Mouse (Mus musculus) frontal cortex, adult 2 months (tissue): ENCODE results near the gene Rbm25. TPM values are rescaled to one million over a fixed set of nuclear protein-coding genes. Genes with fewer than 3 reads are reported as not detected.
"Not testable (repeated sequence)": the region's sequence is repeated elsewhere in the genome, so short reads cannot be mapped to it uniquely, and the experiment has no call there.

Source experiments
- DNase-seq, 2 experiments: peaks; one replicate each; pipeline ENCODE4 v3.0.0; 2022; ENCODE audit warnings: low spot score in 1 of 2; ENCODE audit errors: extremely low spot score in 1 of 2
- polyA plus RNA-seq: library from polyadenylated mRNA; depleted of rRNA; stranded (reverse); fragments of >200 nt; gene quantifications from 2 replicates; pipeline ENCODE4 v1.2.3, GENCODE M21; 2012; rRNA removed

Rbm25 gene
- 179 and 181 TPM in 2 replicates for polyA plus RNA-seq

DNA sequence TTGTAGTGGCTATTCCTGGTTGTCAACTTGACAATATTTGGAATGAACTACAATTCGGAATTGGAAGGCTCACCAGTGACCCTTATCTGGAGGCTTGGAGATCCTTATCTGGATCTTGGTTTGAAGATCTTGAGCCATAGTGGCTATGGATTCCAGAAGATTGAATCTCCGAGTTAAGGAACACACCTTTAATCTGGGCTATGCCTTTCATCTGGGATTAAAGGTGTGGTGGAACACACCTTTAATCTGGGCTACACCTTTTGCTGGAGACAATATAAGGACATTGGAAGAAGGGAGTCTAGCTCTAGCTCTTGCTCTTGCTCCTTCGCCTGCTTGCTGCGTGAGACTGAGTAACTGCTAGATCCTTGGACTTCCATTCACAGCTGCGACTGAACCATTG, at the start of gene Rbm25:
Gene Rbm25, plus strand, starts transcription at position 301 of the 400 bp plus-strand sequence.
- not testable (repeated sequence) for DNase-seq

DNA sequence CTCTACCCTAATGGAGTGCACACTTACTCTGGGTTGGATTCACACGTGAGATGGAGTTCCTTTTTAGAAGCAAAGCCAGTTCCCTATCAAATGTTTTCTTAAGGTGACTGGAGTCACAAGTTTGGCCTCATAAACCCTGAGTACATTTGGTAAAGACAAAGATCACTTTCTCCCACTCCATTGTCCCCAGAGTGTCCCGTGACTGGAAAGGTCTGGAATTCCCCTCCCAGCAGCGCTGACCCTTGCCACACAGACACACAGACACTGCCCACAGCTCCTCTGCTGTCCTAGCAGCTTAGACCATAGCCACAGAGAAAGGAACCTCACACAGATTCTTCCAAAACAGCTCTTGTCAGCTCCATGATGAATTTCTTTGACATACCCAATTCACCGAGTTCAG, 48.9 kb upstream of the Rbm25 start:
- DNase-seq: no peak

DNA sequence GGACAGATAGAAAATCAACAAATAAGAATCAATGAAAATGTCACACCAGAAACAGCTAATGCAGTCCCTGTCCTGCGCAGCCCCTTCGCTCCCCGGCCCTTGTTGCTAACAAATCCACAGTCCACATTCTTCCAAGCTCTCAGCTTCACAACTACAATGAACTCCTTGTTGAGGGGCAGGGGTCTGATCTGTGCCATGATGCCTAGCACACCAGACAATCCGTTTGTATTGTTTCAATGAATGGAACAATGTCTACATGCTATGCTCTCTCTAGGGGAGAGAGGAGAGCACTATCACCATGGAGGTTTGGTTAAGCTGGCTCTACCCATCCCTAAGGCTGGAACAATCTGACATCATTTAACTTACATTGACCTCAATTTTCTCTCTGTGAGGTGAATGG, 48.3 kb upstream of the Rbm25 start:
- DNase-seq: no peak

DNA sequence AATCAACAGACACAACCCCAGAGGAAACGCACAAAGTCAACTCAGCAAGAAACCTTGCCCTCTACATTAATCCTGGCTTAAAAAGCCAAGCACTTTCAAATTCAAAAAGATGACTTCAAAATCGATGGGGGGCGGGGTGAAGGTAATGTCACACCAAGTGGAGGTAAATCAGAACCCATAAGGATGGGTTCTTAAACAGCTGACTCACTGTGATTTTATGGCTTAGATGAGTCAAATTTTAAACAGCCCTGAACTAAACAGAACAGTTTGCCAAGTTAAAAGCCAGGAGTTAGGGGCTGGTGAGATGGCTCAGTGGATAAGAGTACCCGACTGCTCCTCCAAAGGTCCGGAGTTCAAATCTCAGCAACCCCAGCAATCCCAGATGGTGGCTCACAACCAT, 44.4 kb upstream of the Rbm25 start:
- DNase-seq: no peak

DNA sequence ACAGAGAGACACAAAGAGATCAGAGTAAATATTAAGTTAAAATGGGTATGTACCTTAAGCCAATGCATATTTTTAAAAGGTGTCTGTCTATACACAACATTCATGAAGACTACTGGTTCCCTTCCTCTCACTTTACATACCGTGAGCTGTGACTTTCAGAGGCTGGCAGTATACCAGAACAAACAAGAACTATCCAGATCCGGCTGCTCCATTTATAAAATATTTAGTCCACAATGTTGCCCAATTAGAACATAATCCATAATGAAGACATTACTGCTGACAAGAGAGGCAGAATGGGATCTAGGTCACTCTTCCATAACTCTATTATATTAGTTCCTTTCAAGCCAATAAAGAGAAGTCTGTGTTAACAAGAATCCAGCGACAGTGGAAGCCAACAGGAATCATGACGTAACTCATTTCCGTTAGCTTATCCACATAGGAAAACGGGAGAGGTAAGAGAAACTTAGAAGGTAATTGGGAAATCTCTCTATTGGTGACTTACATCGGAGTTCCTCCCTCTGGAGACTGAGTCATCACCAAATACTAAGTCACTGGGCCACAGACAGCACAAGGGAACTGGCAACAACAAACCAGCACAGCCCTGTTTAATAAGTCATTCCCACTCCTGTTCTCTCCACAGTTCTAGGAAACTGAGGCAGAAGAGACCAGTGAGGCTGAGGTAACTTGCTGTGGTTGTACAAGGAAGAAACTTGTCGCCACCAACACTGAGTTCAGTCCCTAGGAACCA, 39.1 kb upstream of the Rbm25 start:
- DNase-seq: no peak

DNA sequence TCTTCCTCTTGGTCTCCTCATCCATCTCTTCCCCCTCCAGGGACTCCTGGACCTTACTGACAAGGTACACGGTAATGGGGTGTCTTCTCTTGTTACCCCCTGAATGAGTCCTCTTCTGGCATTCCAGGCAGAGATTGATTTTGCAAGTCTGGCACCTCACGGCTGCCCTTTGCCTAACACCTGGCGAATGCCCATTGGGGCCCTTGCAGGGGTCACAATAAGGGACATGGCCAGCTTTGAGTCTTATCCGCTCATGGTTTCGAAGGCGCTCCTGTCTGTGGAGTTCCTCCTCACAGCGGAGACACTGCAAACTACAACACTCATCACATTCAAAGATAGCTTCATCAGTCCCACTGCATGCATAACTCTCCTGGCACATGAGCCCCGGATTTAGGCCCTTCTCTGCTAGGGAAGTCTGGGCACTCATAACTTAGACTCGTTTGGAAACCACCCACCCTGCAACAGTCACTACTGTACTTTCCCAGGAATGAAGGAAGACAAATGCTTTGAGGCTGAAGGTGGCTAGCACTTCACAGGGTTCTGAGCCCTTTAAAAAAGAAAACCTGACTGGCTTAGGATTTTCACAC, 36.5 kb upstream of the Rbm25 start:
- DNase-seq: peak in 1 of 2 experiments; percentile 40

DNA sequence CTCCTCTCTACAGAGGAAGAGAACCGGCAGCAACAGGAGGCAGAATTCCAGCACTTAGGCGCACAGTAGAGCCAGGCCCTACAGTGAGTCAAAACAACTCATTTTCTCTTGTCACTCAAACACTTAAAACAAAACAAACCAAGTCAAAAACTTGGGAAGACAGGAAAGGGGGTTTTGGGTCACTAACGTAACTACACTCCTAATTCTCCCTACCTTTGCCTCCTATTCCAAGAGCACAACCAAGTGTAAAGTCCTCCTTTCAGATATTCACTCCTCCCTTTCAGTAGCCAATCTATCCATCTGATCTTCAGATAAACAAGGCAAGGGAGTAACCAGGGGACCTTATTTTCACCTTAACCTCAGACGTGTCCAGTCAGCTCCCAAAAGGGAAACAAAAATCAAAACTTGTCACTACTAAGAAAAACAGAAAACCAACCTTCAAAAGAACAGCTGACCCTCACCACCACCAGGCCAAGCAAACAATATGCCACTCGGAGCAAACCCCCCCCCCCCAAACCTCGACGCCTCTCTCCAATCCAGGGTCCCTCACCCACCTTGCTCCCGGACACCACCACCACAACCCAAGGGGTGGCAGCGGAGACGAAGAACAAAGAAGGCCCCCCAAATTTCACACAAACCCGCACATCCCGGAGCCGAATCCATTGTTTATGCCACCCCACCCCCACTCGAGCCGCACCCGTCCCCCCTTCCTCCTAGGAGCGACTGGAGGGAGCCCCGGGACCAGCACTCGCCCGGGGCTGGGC, 34.7 kb upstream of the Rbm25 start:
- peak in 1 of 2 experiments; percentile 15 for DNase-seq

DNA sequence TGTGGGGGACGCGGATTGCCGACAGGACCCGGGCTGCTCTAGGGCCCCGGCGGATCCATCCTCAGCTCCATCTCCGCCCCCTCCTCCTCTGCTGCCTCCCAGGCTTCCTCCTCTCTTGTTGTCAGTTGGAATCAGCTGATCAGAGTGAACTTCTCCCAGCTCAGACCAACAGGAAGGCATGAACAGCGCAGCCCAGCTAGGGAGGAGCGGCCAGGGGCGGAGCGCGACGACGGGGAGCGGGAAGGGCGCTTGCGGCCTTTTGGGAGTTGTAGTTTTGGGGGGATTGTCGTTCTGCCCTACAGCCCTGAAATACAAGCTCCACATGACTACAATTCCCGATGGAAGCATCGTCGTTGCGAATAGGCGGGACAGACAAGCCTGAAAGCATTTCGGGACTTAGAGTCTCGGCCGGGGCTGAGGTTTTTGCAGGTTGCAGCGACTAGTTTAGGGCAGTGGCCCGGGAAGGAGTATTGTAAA, 34.0 kb upstream of the Rbm25 start, which contains the start of gene Zfyve1:
Gene Zfyve1, minus strand, starts transcription at position 198 of the 477 bp plus-strand sequence.
- peak; percentile 96 to 97 for DNase-seq

DNA sequence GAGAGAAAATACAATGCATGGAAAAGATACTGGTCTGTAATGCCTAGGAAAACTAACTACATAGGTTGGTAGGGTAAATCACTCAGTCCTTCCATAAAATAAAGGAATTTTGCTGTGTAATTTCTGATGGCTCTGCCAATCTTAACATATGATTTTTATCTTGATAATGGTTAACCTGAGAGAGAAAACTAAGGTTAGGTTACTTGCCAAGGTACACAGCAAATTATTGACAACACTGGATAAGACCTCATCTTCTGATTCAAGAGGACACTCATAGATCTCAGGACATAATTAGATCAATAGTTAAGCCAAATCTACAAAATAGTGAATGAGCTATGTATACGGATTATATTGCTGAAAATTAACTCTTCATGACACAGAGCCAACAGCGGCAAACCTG, 33.2 kb upstream of the Rbm25 start:
- DNase-seq: no peak

DNA sequence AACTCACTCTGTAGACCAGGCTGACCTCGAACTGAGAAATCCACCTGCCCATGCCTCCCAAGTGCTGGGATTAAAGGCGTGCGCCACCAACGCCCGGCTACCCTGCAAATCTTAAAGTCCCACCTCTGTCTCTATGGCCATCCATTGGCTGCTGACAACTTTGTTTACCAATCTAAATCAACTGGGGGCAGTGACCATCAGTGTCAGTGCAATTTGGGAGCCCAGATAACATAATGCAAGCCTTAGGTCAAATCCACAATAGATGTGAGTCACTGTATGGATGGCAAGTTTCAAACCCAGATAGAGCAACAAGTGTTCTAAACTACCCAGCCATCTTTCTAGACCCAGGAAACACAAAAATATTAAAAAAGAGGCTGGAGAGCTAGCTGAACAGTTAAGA, 28.8 kb upstream of the Rbm25 start:
- DNase-seq: no peak

DNA sequence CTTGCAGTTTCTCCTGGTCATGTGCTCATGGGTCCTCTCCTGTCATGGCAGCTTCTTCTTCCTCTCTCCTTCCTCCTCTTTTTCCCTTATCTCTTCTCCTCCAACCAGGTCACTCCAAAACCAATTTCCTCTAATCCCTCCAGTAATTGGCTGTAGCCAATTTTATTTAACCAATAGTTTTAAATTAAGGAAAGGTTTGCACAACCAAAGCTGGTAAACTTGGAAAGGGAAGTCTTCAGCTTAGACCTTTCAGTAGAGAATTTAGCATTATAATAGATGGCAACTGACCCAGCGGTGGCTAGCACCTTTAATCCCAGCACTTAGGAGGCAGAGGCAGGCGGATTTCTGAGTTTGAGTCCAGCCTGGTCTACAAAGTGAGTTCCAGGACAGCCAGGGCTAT, 24.6 kb upstream of the Rbm25 start:
- not testable (repeated sequence) for DNase-seq

DNA sequence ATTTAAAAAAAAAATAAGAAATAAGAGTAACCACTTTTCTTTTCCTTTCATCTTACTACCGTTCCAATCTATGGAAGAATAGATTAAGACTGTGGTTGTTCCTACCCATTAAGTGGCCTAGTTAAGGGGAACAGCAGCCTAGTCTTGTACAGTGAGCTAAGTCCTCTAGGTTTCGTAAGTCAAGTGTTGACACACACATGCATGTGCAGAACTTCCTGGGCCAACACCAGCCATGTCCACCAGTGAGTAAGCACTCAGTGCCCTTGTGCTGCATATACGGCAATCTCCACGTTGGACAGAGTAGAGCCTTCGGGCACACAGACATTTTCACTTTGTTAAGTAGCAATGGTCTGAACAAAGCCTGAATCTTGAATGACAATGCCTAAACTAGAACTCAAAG, 13.8 kb upstream of the Rbm25 start:
- no peak for DNase-seq

DNA sequence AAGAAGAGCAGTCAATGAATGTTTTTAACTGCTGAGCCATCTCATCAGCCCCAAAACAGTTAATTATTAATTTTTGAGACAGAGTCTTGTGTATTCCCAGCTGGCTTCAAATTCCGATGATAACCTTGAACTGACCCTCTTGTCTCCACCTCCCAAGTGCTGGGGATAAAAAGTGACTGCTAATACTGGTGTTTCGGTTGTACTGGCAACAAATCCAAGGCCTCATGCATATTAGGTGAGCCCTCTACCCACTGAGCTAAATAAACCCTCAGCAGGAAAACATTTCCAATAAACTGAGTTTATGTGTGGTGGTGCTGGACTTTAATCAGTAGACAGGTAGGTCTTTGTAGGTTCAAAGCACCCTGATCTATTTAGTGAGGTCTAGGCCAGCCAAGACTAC, 12.1 kb upstream of the Rbm25 start:
- DNase-seq: no peak

DNA sequence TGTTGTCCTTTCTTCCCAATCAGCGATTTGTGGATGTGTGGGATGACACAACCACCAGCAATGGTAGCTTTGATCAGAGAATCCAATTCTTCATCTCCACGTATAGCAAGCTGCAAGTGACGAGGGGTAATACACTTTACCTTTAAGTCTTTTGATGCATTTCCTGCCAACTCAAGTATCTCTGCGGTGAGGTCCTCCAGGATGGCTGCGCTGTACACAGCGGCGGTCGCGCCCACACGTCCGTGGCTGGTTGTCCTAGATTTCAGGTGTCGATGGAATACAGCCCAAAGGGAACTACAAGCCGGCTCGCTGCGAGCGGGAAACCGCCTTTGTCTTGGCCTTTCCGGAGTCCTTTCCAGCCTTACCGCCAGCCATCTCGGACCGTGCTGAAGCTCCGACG, 10.3 kb upstream of the Rbm25 start:
- DNase-seq: not testable (repeated sequence)

DNA sequence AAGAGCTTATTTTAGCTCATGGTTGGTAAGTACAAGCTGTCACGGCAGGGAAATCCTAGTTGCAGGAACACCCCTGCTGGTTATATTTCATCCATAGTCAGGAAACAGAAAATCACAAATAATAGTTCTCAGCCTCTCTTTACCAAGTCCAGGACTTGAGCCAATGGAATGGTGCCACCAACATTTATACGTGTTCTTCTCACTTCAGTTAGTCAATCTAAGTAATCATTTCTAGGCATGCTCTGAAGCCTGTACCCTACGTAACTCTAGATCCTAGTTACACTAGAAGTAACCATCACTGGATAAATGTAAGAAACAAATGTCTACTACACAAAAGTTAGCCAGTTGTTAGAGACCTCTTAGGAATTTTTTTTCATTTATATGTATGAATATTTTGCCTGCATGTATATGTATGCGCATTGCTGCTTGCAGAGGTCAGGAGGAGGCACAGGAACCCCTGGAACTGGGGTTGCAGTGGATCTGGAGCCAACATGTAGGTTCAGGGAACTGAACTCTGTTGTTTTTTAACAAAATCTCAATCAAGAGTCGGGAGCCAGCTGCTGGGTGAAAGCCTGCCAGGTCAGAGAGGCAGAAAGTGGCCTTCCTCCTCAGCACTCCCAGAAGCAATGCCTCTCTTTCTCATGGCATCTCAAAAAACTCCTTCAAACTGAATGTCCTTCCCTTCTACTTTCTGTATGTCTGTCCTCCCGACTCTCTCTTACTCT, 8.8 kb upstream of the Rbm25 start:
- no peak for DNase-seq

DNA sequence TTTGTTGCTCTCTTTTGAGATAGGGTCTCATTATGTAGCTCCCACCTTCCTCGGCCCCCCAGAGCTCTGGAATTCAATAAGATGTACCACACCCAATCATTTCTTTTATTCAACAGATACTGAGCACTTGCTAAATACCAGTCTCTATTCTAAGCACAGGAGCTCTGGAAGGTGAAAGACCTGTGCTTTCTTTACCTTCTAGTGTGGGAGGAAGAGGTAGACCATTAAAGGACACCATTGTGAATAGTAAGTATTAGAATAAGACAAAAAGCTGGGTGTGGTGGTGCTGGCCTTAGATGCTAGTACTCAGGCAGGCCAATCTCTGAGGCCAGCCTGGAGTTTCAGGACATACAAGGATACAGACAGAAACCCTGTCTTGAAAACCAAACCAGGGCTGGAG, 6.7 kb upstream of the Rbm25 start:
- no peak for DNase-seq

DNA sequence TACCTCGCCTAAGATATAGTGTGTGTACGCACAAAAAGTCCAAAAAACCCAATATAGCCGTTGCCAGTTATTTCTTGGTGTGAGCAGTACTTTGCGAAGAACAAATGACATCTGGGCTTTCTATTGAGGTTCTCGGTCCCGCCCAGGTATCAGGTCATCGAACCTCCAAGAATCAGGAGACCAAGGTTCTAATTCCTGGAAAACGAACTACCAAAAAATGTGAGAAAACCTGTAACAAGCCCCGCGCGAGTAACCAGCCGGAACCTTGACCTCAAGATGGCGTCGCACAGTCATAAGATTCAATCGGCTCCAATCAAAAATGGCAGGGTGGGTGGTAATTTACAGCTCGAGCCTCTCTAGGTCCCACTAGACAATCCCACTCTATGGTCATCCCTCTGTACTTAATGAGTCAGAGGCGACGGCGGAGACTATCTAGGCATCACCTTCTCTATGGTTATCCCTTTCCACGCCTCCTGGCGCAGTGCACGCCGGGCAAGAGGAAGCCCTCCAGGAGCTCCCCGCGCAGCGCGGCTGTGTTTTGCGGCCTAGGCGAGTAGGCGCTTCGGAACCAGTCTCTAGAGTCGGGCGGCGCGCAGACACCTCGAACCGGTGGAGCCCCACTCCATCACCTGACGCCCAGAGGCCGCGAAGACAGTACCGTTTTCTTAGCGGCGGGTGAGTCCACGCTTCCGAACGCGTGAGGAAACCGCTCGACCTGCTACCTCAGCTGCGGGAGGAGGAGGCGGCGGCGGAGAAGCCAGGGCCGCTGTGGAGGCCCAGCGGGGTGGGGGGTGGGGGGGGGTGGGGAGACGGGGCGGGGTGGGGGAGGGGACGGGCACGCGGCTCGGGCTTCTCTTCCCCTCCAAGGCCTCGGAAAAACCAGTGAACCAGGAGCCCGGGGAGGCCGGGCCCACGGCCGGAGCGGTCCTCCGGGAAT, 975 bp downstream of the Rbm25 start:
- DNase-seq: peak; percentile 97 to 99

DNA sequence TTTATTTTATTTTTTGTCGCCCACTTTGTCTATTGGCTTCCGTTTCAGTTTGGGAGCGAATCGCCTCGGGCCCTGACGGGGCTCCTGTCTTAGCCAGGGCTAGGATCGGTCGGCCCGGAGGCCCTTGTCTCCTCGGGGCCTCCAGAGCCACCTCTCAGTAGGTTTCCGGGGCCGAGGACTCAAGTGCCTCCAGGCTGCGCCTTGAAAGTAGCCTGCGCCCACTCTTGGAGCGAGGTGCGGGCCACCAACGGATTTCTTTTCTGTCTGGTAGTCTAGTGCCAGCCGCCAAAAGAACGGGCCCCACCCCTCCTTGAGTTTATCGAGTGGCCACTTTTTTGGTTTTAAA, 1.6 kb downstream of the Rbm25 start:
- peak; percentile 18 to 61 for DNase-seq

DNA sequence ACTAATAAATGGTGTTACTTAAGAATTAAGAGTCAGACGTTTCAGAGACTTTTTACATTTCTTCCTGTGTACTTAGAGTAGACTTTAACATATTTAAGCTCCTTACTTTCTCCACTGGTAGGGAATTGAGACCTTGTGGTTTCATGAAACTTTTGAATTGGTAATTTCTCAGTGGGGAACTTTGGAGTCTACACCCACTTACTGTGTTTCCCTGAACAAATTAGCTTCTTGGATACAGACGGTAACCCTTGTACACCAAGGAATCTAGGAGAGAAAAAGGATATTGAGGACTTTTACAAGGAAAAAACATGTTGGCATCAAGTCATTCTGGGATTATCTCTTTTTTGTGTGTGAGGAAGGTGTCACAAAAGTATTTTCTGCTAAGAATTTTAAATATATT, 2.8 kb downstream of the Rbm25 start:
- DNase-seq: no peak

DNA sequence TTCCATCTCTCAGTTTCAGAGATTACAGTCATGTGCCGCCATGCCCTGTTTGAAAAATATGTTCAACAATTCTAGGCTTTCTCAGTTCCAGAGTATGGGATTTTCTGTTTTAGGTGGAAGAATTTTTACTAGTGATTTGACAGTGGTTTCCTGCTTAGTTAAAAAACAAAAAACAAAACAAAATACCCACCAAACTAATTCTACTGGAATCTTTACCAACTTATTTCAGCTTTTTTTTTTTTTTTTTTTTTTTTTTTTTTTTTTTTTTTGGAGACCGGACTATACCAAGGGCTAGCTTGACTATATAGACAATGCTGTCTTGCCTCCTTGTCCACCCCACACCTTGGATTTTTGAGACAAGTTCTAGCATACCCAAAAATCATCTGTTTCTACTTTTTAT, 10.2 kb downstream of the Rbm25 start:
- no peak for DNase-seq
